Mouse (Mus musculus) embryonic facial prominence, embryonic 13.5 days (tissue): Measurements from ENCODE around the gene Dph7. TPM values are rescaled to one million over a fixed set of nuclear protein-coding genes. Genes with fewer than 3 reads are reported as not detected.

ENCODE experiments used
- ATAC-seq: fragments of 200-750 bp; cut with Nextera tagmentation; 2 replicates; pipeline ENCODE4 v1.8.0; 2017; ENCODE audit warnings: low read depth; ENCODE audit not compliant: insufficient number of reproducible peaks, insufficient read depth, low FRiP score, low TSS enrichment
- H3K27ac ChIP-seq: fragments of 300-500 bp; sonication (generic); 2 replicates; pipeline ENCODE4 v1.5.1; 2015; ENCODE audit warnings: moderate library complexity, mild to moderate bottlenecking, inconsistent platforms
- H3K27me3 ChIP-seq: fragments of 300-500 bp; sonication (generic); 2 replicates; pipeline ENCODE4 v1.6.1; 2015; ENCODE audit warnings: mild to moderate bottlenecking, inconsistent platforms
- H3K36me3 ChIP-seq: fragments of 300-500 bp; sonication (generic); 2 replicates; pipeline ENCODE4 v1.6.1; 2015; ENCODE audit warnings: mild to moderate bottlenecking, inconsistent platforms
- H3K4me1 ChIP-seq: fragments of 300-500 bp; sonication (generic); 2 replicates; pipeline ENCODE4 v1.6.1; 2015; ENCODE audit warnings: inconsistent platforms
- H3K4me2 ChIP-seq: fragments of 300-500 bp; sonication (generic); 2 replicates; pipeline ENCODE4 v1.6.1; 2015; ENCODE audit warnings: moderate library complexity, mild to moderate bottlenecking, inconsistent platforms
- H3K4me3 ChIP-seq: fragments of 300-500 bp; sonication (generic); 2 replicates; pipeline ENCODE4 v1.5.1; 2015; ENCODE audit warnings: mild to moderate bottlenecking, inconsistent platforms
- H3K9ac ChIP-seq: fragments of 300-500 bp; sonication (generic); 2 replicates; pipeline ENCODE4 v1.6.1; 2015; ENCODE audit warnings: mild to moderate bottlenecking, inconsistent platforms
- H3K9me3 ChIP-seq: fragments of 300-500 bp; sonication (generic); 2 replicates; pipeline ENCODE4 v1.6.1; 2016; ENCODE audit warnings: inconsistent platforms
- WGBS: fragments of 180-500 bp; shearing (Covaris S2); methylation state at CpG from one replicate; pipeline ENCODE4 v1.1.7; 2015; ENCODE audit warnings: mixed read lengths; 5-methylcytosine and 5-hydroxymethylcytosine counted together
- polyA plus RNA-seq: library from polyadenylated mRNA; unstranded; fragments of >200 nt; fragmentation: Nextera tagmentation; extraction: Ambion mirVana; gene quantifications from 2 replicates; pipeline ENCODE4 v1.2.1, GENCODE M21; 2015

Gene Dph7
- polyA plus RNA-seq, 1 experiment from 2014 or later, result 37.7 TPM

DNA sequence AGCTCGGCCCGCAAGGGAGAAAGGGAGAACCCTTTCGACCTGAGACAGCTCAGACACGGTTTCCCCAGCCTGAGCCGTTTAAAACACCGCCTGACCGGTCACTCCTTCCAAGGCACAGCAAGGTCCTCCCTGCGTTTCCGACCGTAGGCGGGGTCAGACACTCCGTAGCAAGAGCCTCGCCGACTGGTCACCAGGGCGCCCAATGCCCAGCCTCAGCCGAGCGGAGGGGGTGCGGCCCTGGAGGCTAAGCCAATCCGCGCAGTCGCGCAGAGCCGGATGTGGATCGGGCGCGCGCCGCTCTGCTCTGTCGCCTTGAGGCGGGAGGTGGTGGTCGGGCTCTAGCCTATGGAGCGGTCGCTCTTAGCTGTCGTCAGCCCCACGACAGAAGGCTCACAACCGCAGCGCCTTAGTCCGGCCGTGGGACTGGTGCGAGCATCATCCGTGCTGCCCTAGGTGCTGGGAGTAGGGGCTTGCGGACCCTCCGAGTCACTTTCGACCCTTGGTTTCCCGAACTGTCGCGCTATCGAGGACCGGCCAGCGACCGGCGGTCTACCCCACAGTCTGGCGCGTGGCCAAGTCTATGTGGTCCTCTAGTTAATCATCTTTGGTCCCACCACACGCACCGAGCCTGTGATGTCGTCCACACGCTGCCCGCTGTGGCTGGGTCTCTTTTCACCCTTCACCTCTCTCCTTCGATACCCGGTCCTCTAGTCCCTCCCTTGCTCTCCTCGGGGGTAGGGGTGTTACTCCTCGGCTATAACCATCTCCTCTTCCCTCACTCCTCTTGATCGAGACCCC is 12.9 kb downstream of the Dph7 start, which contains the start of gene Mrpl41:
Gene Mrpl41, minus strand, starts transcription at position 193 of the 798 bp plus-strand sequence.
- under 1% methylated on average over 64 of the region's 64 CpGs for WGBS
- Histone ChIP-seq H3K4me2 (peak within 1 kb of the TSS; percentile 93), H3K9ac (peak within 1 kb of the TSS; percentile 84), H3K4me3 (peak within 1 kb of the TSS; percentile 80), H3K27ac (peak within 1 kb of the TSS; percentile 92), H3K27me3 (no peaks in the 10 kb centered on the region), H3K36me3 (peaks cover 33% of the 10 kb centered on the region), H3K9me3 (no peaks in the 10 kb centered on the region), H3K4me1 (peaks cover 18% of the 10 kb centered on the region)
- peak; percentile 99 for ATAC-seq

DNA sequence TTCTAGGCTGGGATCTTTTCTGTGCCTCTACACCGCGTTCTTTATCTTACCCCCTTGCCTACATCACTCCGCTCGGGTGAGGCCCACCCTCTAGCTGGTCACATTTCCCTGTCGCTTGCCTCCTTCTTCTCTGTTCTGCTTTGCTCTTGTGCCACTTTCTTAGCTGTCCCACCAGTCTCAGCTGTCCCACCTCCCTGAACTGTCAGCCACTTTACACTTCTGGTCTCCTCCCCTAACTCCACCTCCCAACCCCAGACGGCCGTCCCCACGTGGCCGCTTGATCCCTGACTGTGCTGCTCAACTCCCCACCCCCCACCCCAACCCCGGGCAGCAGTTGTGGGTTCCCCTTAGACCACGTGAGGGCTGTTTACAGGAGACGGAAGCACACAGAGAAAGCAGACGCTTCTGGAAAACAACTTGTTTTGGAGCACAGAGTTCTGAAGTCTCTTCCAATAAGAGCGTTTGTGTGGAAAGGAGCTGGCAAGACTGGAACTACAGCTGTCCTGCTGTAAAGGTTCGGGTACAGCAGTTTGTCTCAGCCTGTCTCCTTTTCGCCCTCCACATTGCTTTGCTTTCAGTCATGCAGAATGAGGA is 13.6 kb downstream of the Dph7 start, which contains the start of gene Pnpla7:
Gene Pnpla7, plus strand, starts transcription at position 330 of the 594 bp plus-strand sequence.
- under 1% methylated on average over 16 of the region's 16 CpGs for WGBS

DNA sequence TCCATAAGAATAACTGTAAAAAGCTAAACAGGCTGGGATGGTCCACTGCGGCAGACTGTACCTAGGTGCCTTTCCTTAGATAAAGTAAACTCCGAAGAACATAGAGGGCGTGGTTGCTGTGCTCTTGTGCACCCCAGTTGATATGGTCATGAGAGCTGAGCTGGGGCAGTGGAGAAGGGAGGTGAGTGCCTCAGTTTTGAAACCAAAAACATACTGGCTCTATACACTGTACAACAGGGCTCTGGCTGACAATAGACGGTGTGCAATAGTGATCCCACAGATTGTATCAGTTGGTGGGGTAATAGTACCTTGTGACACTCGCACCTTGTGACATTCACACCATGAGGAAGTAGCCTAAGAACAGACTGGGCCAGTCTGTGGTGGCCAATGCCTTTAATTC is 14.8 kb downstream of the Dph7 start:
- ATAC-seq, result no peak
- 92% methylated on average over 5 of the region's 5 CpGs for WGBS
- no peak overlapping the region for H3K9ac ChIP-seq
- H3K4me1 ChIP-seq, result peaks cover 18% of the 10 kb centered on the region
- no peak overlapping the region for H3K27ac ChIP-seq
- H3K4me2 ChIP-seq, result no peak overlapping the region
- H3K27me3 ChIP-seq, result no peaks in the 10 kb centered on the region
- H3K36me3 ChIP-seq, result peaks cover 15% of the 10 kb centered on the region
- no peaks in the 10 kb centered on the region for H3K9me3 ChIP-seq
- H3K4me3 ChIP-seq, result no peak overlapping the region

More for the DNA sequence above, 13.6 kb downstream of the Dph7 start, which contains the start of gene Pnpla7:
- H3K36me3 ChIP-seq, result peaks cover 26% of the 10 kb centered on the region
- no peaks in the 10 kb centered on the region for H3K27me3 ChIP-seq
- H3K4me3 ChIP-seq, result peak within 1 kb of the TSS; percentile 80
- H3K4me1 ChIP-seq, result peaks cover 18% of the 10 kb centered on the region
- peak within 1 kb of the TSS; percentile 93 for H3K4me2 ChIP-seq
- no peaks in the 10 kb centered on the region for H3K9me3 ChIP-seq
- peak within 1 kb of the TSS; percentile 84 for H3K9ac ChIP-seq
- H3K27ac ChIP-seq, result peak within 1 kb of the TSS; percentile 92
- peak; percentile 54 for ATAC-seq

DNA sequence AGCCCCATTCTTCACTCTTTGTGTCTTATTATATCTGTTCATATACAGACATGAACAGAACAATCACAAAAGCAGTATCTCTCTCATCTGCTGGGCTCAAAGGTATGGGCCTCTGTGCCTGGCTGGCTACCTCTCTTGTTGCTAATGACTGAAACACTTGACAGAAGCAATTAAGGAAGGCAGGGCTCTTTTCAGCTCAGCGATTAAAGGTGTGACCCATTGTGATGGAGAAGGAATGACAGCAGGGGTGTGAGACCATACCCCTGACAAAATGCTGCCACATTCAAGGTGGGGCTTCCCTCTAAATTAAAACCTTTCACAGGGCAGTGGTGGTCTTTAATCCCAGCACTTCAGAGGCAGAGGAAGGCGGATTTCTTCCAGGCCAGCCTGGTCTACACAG is 25.6 kb downstream of the Dph7 start:
- Histone ChIP-seq H3K4me2 (no peak overlapping the region), H3K9ac (no peak overlapping the region), H3K27ac (no peak overlapping the region), H3K9me3 (no peaks in the 10 kb centered on the region), H3K4me1 (no peaks in the 10 kb centered on the region), H3K27me3 (no peaks in the 10 kb centered on the region), H3K4me3 (no peak overlapping the region), H3K36me3 (0 out of 2 replicates have a peak, but pooled peaks cover 17% of the 10 kb centered on the region)
- WGBS, result 80% methylated on average over 2 of the region's 2 CpGs
- ATAC-seq, result no peak

DNA sequence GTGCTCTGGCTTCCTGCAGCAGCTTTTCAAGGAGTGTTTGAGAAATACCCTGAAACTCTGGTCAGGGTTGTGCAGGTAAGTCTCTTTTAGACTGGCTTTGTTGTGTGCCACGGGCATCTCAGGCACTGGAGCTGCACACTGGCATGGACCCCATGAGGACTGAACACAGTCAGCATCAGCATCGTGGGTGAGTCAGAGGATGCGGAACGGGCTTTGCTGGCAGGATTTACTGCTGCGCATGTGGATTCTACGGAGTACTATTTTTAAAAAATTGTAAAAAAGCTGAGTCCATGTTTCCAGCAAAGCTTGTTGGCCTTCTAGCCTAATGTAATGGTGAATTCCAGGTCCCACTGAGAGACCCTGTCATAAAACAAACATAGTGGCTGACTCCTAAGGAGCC is 33.1 kb downstream of the Dph7 start:
- 88% methylated on average over 6 of the region's 6 CpGs for WGBS
- ATAC-seq, result no peak
- no peaks in the 10 kb centered on the region for H3K4me1 ChIP-seq
- no peaks in the 10 kb centered on the region for H3K9me3 ChIP-seq
- no peaks in the 10 kb centered on the region for H3K36me3 ChIP-seq
- no peaks in the 10 kb centered on the region for H3K27me3 ChIP-seq
- no peak overlapping the region for H3K4me2 ChIP-seq
- H3K27ac ChIP-seq, result no peak overlapping the region
- no peak overlapping the region for H3K4me3 ChIP-seq
- H3K9ac ChIP-seq, result no peak overlapping the region

DNA sequence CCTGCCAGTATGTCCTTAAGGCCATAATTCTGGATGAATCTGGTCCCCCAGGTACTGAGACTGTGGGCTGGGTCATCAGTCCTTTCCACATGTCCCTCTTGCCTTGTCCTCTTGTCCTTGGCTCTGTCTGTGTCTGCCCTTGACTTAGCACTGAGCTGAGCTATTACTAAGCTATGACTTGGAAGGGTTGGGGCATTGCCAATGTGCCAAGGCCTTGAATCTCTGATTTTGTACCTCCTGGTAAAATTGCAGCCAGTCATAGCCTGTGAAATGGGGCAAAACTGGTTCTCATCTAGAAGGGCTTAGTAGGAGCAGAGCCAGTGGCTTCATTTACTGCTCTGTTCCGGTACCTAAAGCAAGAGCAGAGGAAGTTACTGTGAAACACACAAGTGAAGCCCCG is 34.3 kb downstream of the Dph7 start:
- no peaks in the 10 kb centered on the region for H3K27me3 ChIP-seq
- 89% methylated on average over 2 of the region's 2 CpGs for WGBS
- no peak overlapping the region for H3K9ac ChIP-seq
- no peak overlapping the region for H3K4me3 ChIP-seq
- H3K27ac ChIP-seq, result no peak overlapping the region
- no peaks in the 10 kb centered on the region for H3K4me1 ChIP-seq
- H3K9me3 ChIP-seq, result no peaks in the 10 kb centered on the region
- no peak for ATAC-seq
- H3K36me3 ChIP-seq, result no peaks in the 10 kb centered on the region
- no peak overlapping the region for H3K4me2 ChIP-seq

DNA sequence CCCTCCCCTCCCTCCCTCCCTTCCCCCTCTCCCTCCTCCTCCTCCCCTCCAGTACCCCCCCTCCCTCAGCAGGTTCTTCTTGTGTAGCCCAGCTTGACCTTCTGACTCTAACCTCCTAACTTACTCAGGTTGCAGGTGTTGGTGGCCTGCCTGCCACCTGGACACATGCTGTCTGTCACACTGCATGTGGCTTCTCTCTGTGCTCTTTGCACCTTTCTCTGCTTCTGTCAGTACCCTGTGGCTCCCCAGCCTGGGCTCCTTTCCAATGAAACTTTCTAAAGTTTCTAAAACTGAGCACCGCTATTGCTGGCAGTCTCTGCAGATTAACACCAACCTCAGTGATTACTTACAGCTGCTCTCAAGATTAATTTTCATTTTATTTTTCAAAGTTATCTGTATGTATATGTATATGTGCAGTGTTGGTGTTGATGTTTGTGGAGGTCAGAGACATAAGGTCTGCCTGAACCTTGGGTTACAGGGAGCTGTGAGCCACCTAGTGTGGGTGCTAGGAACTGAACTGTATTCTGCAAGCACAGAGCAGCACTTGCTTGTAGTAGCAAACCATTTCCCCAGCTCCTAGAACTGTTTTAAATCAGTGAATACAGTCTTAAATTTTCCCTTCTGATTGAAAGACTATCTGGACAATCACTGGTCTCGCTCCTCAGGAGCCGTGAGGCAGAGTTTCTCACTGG is 38.5 kb downstream of the Dph7 start:
- no peak overlapping the region for H3K4me3 ChIP-seq
- H3K9me3 ChIP-seq, result no peaks in the 10 kb centered on the region
- ATAC-seq, result no peak
- H3K4me1 ChIP-seq, result no peaks in the 10 kb centered on the region
- H3K4me2 ChIP-seq, result no peak overlapping the region
- 73% methylated on average over 3 of the region's 3 CpGs for WGBS
- no peaks in the 10 kb centered on the region for H3K27me3 ChIP-seq
- no peak overlapping the region for H3K27ac ChIP-seq
- H3K36me3 ChIP-seq, result peaks cover 5% of the 10 kb centered on the region; the same call in 1 of the 2 replicates
- H3K9ac ChIP-seq, result no peak overlapping the region

DNA sequence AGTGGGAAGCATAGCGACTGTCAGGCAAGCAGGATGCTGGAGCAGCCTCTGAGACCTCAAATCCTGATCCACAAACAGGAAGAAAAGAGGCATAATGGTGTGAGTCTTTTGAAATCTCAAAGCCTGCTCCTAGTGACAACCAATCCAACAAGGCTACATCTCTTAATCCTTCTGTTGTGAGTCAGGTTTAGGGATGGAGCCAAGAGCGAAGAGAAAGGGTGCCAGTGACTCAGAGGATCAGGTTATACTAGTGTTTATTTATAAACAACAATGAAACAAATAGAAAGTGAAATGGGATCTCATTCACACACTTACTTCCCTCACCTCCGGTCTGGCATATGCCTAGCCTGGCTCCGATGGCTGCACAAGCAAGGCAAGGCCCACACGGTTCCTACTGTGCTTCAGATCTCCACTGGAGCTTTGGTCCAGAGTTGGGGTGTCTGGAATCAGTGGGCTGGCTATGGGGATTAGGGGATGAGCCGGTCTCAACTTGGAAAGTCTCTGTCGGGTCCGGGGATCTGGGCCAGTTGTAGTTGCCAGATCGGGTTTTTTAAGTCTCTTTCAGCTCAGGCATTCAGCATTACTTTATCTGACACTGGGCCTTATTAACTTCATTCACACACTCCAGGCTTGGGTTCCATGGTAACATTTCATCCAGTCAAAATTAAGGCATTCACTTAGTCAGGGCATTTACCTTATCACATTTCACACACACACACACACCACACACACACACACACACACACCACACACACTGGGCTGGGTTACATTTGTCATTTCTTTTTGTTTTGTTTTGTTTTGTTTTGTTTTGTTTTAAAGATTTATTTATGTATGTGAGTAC is 42.0 kb downstream of the Dph7 start:
- H3K9ac ChIP-seq, result no peak overlapping the region
- H3K27ac ChIP-seq, result no peak overlapping the region
- no peak overlapping the region for H3K4me3 ChIP-seq
- 75% methylated on average over 9 of the region's 9 CpGs for WGBS
- H3K9me3 ChIP-seq, result no peaks in the 10 kb centered on the region
- peaks cover 5% of the 10 kb centered on the region; the same call in 1 of the 2 replicates for H3K36me3 ChIP-seq
- no peak for ATAC-seq
- no peaks in the 10 kb centered on the region for H3K27me3 ChIP-seq
- H3K4me2 ChIP-seq, result no peak overlapping the region
- H3K4me1 ChIP-seq, result no peaks in the 10 kb centered on the region

DNA sequence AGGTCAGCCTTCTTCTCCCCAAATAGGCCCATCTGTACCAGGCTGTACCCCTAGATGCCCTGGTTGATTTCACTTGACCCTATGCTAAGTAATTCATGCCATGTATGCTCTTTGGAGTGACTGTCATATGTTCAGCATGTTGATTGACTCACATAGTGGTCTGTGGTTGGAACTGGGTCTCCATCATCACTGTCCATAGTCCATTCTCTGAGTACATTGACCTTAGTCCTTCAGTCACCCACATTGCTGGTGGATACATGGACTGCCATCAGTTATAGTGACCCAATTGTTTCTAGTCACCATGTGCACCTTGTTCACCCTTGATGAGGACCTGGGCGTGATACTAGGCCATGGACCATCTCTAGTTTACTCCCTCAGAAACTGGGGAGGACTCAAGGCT is 44.6 kb downstream of the Dph7 start:
- no peak for ATAC-seq
- no peak overlapping the region for H3K4me2 ChIP-seq
- H3K36me3 ChIP-seq, result peaks cover 5% of the 10 kb centered on the region; the same call in 1 of the 2 replicates
- 89% methylated on average over 1 of the region's 1 CpGs for WGBS
- no peaks in the 10 kb centered on the region for H3K9me3 ChIP-seq
- no peak overlapping the region for H3K9ac ChIP-seq
- H3K4me1 ChIP-seq, result no peaks in the 10 kb centered on the region
- H3K27me3 ChIP-seq, result no peaks in the 10 kb centered on the region
- no peak overlapping the region for H3K27ac ChIP-seq
- H3K4me3 ChIP-seq, result no peak overlapping the region

DNA sequence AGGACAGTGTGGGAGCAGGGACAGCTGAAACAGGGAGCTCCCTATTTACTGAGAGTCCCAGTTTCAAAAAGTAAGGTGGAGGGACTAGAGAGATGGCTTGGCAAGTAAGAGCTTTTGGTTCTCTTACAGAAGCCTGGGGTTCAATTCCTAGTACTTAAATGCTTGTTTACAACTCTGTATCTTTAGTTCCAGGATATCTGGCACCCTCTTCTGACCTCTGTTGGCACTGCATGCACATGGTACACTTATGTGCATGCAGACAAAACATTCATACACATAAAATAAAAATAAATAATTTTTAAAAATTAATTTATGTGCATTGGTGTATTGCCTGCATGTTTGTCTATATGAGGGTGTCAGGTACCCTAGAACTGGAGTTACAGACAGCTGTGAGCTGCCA is 46.0 kb downstream of the Dph7 start:
- no peak overlapping the region for H3K4me3 ChIP-seq
- no peak for ATAC-seq
- no peak overlapping the region for H3K27ac ChIP-seq
- no peaks in the 10 kb centered on the region for H3K9me3 ChIP-seq
- H3K4me1 ChIP-seq, result no peaks in the 10 kb centered on the region
- H3K4me2 ChIP-seq, result no peak overlapping the region
- H3K36me3 ChIP-seq, result peaks cover under 1% of the 10 kb centered on the region; the same call in 1 of the 2 replicates
- no peak overlapping the region for H3K9ac ChIP-seq
- H3K27me3 ChIP-seq, result no peaks in the 10 kb centered on the region
